Mouse (Mus musculus): ENCODE results near the gene Capzb.

DNA sequence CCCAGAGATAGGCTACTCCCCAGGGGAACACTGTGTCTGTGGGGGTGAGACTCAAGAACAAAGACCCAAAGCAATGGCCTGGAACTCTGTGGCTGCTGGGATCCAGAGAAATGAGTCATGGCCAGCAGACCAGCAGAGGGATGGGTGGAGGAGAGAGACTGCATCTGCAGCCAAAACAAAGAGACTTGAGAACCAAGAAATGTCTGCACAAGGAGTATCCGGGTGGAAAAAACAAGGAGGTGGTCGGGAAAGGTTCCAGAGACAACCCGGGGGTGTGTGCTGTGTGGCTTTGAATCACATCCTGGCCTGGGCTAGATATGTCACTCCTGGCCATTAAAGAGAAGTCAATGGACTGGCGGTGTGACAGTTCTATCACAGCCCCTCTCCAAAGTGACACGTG, 45.9 kb upstream of the Capzb start:
- TF ChIP-seq CTCF (IDR thresholded peaks at IDR 0.05; ENCODE audit: borderline replicate concordance, extremely low read depth, insufficient read depth, insufficient read length) (no peak), POLR2A (IDR thresholded peaks at IDR 0.05; ENCODE audit: borderline replicate concordance, extremely low read depth, insufficient read depth, insufficient read length, poor library complexity, severe bottlenecking) (no peak)

All from brain, embryonic 14.5 days (tissue).